Mouse (Mus musculus): Measurements from ENCODE around the gene Gm20388. TPM values are rescaled to one million over a fixed set of nuclear protein-coding genes. Genes with fewer than 3 reads are reported as not detected.

Gene Gm20388
- polyA plus RNA-seq, 1 experiment, result 10.6 TPM

DNA sequence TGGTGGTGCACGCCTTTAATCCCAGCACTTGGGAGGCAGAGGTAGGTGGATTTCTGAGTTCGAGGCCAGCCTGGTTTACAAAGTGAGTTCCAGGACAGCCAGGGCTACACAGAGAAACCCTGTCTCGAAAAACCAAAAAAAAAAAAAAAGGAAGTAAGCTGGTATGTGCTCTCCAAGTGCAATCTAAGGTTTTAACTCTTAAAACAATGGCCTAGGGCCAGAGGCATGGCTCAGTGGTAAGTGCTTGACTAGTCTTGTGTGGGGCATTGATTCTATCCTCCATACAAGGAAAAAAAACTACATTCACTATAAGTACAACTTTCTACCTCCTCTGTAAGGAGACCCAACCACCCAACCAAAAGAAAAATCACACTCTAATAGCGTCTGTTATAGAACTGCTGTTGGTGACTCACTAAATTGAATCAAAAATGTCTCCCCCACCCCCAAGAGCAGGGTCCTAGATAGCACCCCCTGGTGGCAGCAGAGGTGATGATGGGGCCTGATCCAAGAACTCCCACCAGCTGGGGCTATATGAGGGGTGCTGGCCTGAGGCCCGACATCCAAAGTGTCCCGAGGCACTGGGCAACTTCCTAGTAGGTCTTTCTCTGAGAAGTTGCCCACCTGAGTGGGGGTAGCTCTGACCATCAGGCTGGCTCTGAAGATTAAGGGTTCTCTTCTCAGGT lies 2548.7 kb downstream of the Gm20388 start:
- H3K4me3 ChIP-seq (replicated peaks; ENCODE audit: control insufficient read depth, low read depth, low read length), result no peak overlapping the region

DNA sequence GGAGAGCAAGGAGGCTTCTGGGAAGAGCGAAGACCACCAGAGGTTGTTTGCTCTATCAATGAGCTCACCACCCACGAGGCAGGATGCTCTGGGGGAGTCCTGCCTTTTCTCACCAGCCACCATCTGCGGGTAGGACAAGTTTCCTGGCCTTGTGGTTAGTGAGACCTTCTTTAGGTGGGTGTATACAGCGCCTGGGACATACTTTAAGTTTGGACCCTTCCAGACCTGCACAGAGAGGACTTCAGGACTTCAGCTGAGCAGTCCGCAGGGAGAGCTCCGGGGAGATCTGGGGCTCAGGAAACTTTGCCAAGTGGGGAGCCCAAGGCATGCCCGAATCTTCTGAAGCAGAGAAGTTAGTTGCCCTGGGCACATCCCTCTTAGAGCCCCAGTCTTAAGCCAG lies 2549.3 kb downstream of the Gm20388 start:
- TF ChIP-seq CTCF (IDR thresholded peaks at IDR 0.05; ENCODE audit: control insufficient read depth, insufficient read depth, low read length), result no peak
- no peak for TF ChIP-seq POLR2A (IDR thresholded peaks at IDR 0.05; ENCODE audit: borderline replicate concordance, control insufficient read depth, low read depth, low read length)
- 14% methylated on average over 7 of the region's 7 CpGs for WGBS
- H3K4me3 ChIP-seq (replicated peaks; ENCODE audit: control insufficient read depth, low read depth, low read length), result no peak overlapping the region
- peaks cover 6% of the 10 kb centered on the region; the same call in 1 of the 2 replicates for H3K4me1 ChIP-seq (ENCODE audit: control insufficient read depth, insufficient read depth, low read length)
- H3K27ac ChIP-seq (ENCODE audit: control insufficient read depth, insufficient read depth, low read depth, low read length, poor library complexity), result no peak overlapping the region

More for the DNA sequence above, 2548.7 kb downstream of the Gm20388 start:
- TF ChIP-seq POLR2A (IDR thresholded peaks at IDR 0.05; ENCODE audit: borderline replicate concordance, control insufficient read depth, low read depth, low read length), result no peak
- TF ChIP-seq CTCF (IDR thresholded peaks at IDR 0.05; ENCODE audit: control insufficient read depth, insufficient read depth, low read length), result peak; percentile 21; the same call in 1 of the 2 replicates
- 35% methylated on average over 6 of the region's 6 CpGs for WGBS
- Histone ChIP-seq H3K27ac (ENCODE audit: control insufficient read depth, insufficient read depth, low read depth, low read length, poor library complexity) (no peak overlapping the region), H3K4me1 (ENCODE audit: control insufficient read depth, insufficient read depth, low read length) (peaks cover 6% of the 10 kb centered on the region; the same call in 1 of the 2 replicates)

- peak within 1 kb of the TSS; percentile 11 for H3K4me3 ChIP-seq (replicated peaks; ENCODE audit: control insufficient read depth, low read depth, low read length)
- peak; percentile 6; the same call in 1 of the 2 replicates for TF ChIP-seq POLR2A (IDR thresholded peaks at IDR 0.05; ENCODE audit: borderline replicate concordance, control insufficient read depth, low read depth, low read length)
- no peak for TF ChIP-seq CTCF (IDR thresholded peaks at IDR 0.05; ENCODE audit: control insufficient read depth, insufficient read depth, low read length)
- WGBS, result 6% methylated on average over 56 of the region's 56 CpGs
- H3K27ac ChIP-seq (ENCODE audit: control insufficient read depth, insufficient read depth, low read depth, low read length, poor library complexity), result no peak within 1 kb of the TSS
- peaks cover 6% of the 10 kb centered on the region; the same call in 1 of the 2 replicates for H3K4me1 ChIP-seq (ENCODE audit: control insufficient read depth, insufficient read depth, low read length)
These were observed 2550.2 kb downstream of the Gm20388 start, which contains the start of gene Snai3 for GRCm38 (mm10) chr8:122460524-122461472. Snai3 (minus strand) TSS chr8:122460733.

DNA sequence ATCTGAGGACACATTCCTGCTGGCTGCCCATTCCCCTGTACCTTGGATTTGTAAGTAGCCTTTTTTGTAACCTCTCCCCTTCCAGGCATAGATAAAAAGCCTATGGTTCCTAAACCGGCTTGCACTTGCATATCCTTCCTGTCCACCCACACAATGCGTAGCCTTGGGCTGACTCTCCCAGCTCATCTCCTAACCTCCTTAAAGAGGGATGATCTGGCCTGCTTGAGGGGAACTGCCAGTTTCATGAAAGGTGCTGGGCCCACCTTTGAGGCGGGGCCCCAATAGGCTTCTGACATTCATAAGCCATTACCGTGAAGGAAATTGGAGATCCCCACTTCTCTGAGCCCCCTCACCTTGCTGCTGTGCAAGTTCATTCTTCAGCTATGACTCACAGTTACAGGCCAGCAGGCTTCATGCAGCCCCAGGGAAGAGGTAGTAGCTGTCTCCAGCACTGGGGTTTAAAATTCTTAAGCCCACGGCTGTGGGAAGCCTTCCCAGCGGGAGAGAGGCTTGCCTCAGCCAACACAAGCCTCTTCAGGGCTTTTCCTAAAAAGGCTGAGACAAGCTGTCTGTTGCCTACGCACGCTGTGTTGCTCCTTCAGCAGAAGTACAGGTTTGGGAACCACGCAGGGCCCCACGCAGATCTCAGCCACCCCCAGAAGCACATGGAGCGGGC lies 2551.0 kb downstream of the Gm20388 start:
- peaks cover 6% of the 10 kb centered on the region; the same call in 1 of the 2 replicates for H3K4me1 ChIP-seq (ENCODE audit: control insufficient read depth, insufficient read depth, low read length)
- 58% methylated on average over 11 of the region's 11 CpGs for WGBS
- TF ChIP-seq POLR2A (IDR thresholded peaks at IDR 0.05; ENCODE audit: borderline replicate concordance, control insufficient read depth, low read depth, low read length) (no peak), CTCF (IDR thresholded peaks at IDR 0.05; ENCODE audit: control insufficient read depth, insufficient read depth, low read length) (no peak)
- no peak overlapping the region for H3K4me3 ChIP-seq (replicated peaks; ENCODE audit: control insufficient read depth, low read depth, low read length)
- H3K27ac ChIP-seq (ENCODE audit: control insufficient read depth, insufficient read depth, low read depth, low read length, poor library complexity), result no peak overlapping the region

- TF ChIP-seq CTCF (IDR thresholded peaks at IDR 0.05; ENCODE audit: control insufficient read depth, insufficient read depth, low read length), result no peak
- no peak for TF ChIP-seq POLR2A (IDR thresholded peaks at IDR 0.05; ENCODE audit: borderline replicate concordance, control insufficient read depth, low read depth, low read length)
- Histone ChIP-seq H3K27ac (ENCODE audit: control insufficient read depth, insufficient read depth, low read depth, low read length, poor library complexity) (no peak overlapping the region), H3K4me3 (replicated peaks; ENCODE audit: control insufficient read depth, low read depth, low read length) (no peak overlapping the region), H3K4me1 (ENCODE audit: control insufficient read depth, insufficient read depth, low read length) (peaks cover 6% of the 10 kb centered on the region; the same call in 1 of the 2 replicates)
- WGBS, result 73% methylated on average over 8 of the region's 8 CpGs
These were observed 2551.9 kb downstream of the Gm20388 start for GRCm38 (mm10) chr8:122462510-122462909.

GRCm38 (mm10) chr8:122463651-122464640 lies 2553.3 kb downstream of the Gm20388 start:
- WGBS, result 20% methylated on average over 12 of the region's 12 CpGs
- peaks cover 6% of the 10 kb centered on the region; the same call in 1 of the 2 replicates for H3K4me1 ChIP-seq (ENCODE audit: control insufficient read depth, insufficient read depth, low read length)
- TF ChIP-seq CTCF (IDR thresholded peaks at IDR 0.05; ENCODE audit: control insufficient read depth, insufficient read depth, low read length) (no peak), POLR2A (IDR thresholded peaks at IDR 0.05; ENCODE audit: borderline replicate concordance, control insufficient read depth, low read depth, low read length) (no peak)
- no peak overlapping the region for H3K27ac ChIP-seq (ENCODE audit: control insufficient read depth, insufficient read depth, low read depth, low read length, poor library complexity)
- no peak overlapping the region for H3K4me3 ChIP-seq (replicated peaks; ENCODE audit: control insufficient read depth, low read depth, low read length)

- 50% methylated on average over 7 of the region's 7 CpGs for WGBS
- Histone ChIP-seq H3K4me3 (replicated peaks; ENCODE audit: control insufficient read depth, low read depth, low read length) (no peak overlapping the region), H3K4me1 (ENCODE audit: control insufficient read depth, insufficient read depth, low read length) (peaks cover 12% of the 10 kb centered on the region; the same call in 1 of the 2 replicates), H3K27ac (ENCODE audit: control insufficient read depth, insufficient read depth, low read depth, low read length, poor library complexity) (no peak overlapping the region)
- TF ChIP-seq POLR2A (IDR thresholded peaks at IDR 0.05; ENCODE audit: borderline replicate concordance, control insufficient read depth, low read depth, low read length), result no peak
These were observed 2554.3 kb downstream of the Gm20388 start for GRCm38 (mm10) chr8:122464985-122465384.

Measured in bone marrow, adult 2 months (tissue).